Mouse (Mus musculus): ENCODE measurements at regions not wholly inside any gene's neighbourhood (a gene's known extent, or its start where the extent isn't known, plus 50 kb on each side); places are given as distances from the start of the nearest gene placed in this dataset.

DNA sequence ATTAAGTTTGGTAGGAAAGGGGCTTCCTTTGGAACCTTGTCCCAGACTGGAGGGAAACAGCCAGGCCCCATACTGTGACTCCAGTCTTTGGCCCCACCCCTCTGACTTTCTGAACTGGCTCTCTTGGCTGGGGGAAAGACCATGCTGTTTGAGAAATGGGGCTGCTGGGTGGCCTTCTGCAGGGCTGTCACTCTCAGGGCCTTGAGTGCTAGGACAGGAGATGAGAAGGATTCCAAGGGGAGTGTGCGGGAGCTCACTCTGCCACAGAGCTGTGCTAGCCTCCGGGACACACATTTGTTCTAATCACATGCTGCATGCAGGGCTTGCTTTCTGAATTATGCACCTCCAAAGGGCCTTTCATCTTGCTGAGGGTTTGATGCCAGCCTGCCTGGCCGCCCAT lies 124.3 kb upstream of the Lrfn2 start:
- no peak for TF ChIP-seq FLI1 (IDR thresholded peaks at IDR 0.05; ENCODE audit: low read length)
- no peak for TF ChIP-seq GATA1 (IDR thresholded peaks at IDR 0.05; ENCODE audit: borderline replicate concordance, low read length)
- no peaks in the 10 kb centered on the region for H3K27me3 ChIP-seq (replicated peaks)
- H3K4me3 ChIP-seq (replicated peaks), result no peak overlapping the region
- H3K9me3 ChIP-seq, result peaks cover 61% of the 10 kb centered on the region
- H3K4me1 ChIP-seq, result no peaks in the 10 kb centered on the region
- no peaks in the 10 kb centered on the region for H3K36me3 ChIP-seq (replicated peaks; ENCODE audit: low read length)

DNA sequence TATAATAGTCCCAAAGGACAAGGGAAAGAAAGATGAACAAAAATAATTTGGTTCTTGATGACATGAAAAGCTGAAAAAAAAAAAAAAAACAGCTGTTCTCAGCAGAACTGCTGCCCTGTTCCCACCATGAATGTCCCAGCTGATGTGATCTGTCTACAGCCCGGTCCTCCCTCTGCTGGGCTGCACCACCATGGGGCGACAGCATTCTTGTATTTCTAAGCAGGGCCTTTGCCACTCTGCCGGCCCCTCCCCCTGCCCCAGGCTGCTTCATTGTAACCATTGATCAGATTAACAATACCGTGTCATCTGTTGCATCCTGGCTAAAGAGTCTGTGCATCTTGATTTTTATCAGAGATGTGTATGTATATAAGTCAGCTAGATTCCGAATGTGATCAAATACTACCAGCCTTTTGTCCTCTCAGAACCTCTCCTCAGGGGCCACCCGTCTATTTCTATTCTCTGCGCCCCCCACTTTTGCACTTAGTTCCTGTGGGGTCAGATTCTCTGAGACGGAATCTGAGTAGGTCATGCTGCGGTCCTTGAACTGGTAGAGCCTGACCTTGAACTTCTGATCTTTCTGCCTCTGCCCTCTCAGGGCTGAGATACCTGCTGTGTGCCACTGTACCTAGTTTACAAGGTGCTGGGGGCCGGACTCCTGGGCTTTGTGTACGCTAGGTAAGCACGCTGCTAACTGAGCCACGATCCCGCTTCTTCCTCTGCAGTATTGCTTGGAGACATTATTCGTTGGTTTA lies 117.2 kb upstream of the Lrfn2 start:
- no peak overlapping the region for H3K4me3 ChIP-seq (replicated peaks)
- no peaks in the 10 kb centered on the region for H3K4me1 ChIP-seq
- TF ChIP-seq GATA1 (IDR thresholded peaks at IDR 0.05; ENCODE audit: borderline replicate concordance, low read length) (no peak), FLI1 (IDR thresholded peaks at IDR 0.05; ENCODE audit: low read length) (no peak)
- no peaks in the 10 kb centered on the region for H3K27me3 ChIP-seq (replicated peaks)
- peaks cover 71% of the 10 kb centered on the region for H3K9me3 ChIP-seq
- no peaks in the 10 kb centered on the region for H3K36me3 ChIP-seq (replicated peaks; ENCODE audit: low read length)

DNA sequence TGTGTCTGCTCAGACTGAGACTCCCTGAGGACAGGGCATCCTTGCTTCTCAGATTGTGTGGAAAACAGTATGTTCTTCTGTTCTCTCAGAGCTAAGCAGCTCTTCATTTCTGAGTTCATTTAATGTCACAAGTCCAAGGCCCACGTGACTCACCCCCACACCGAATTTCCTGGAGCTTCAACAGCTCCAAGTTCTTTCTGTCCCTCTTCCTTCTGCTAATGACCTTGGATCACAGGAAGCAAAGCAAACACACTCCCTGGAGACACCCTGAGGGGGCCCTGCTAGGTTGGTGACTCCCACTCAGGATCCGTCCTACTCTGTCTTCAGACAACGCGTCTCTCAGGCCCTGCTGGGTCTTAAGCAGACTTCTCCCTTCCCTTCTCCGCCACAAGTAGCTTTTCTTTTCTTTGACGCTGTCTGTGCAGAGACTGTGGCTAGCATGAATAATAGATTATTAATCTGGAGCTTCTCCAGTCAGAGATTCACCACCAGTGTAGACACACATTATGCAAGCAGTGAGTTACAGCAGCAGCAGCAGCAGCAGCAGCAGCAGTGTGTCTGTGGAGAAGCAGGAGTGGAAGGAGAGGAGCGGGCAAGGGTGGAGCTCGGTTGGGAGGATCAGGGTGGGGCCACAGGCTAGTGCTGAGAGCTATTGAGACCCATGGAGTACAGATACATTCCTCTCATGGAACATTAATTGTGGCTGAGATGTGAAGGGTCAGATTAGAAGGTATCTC lies 115.4 kb upstream of the Lrfn2 start:
- H3K27me3 ChIP-seq (replicated peaks), result no peaks in the 10 kb centered on the region
- no peaks in the 10 kb centered on the region for H3K4me1 ChIP-seq
- peaks cover 79% of the 10 kb centered on the region for H3K9me3 ChIP-seq
- H3K36me3 ChIP-seq (replicated peaks; ENCODE audit: low read length), result no peaks in the 10 kb centered on the region
- TF ChIP-seq FLI1 (IDR thresholded peaks at IDR 0.05; ENCODE audit: low read length), result no peak
- no peak for TF ChIP-seq GATA1 (IDR thresholded peaks at IDR 0.05; ENCODE audit: borderline replicate concordance, low read length)
- H3K4me3 ChIP-seq (replicated peaks), result no peak overlapping the region

DNA sequence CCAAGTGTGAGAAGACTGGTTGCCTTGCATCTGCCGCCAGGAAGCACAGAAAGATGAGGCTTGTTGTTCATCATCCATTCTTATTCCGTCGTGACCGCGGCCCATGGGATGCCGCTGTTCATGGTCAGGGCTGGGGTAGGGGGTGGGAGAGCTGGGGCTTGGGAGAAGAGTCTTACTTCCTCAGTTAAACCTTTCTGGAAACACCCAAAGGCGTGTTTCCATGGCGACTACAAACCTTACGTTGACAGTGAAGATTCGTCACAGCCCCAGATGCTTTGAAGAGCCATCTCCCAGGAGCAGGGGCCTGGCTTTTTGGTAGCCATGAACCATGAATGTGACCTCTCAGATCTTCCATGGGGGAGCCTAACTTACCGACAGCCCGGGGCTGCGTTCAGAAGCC lies 114.6 kb upstream of the Lrfn2 start:
- no peak overlapping the region for H3K4me3 ChIP-seq (replicated peaks)
- no peak for TF ChIP-seq GATA1 (IDR thresholded peaks at IDR 0.05; ENCODE audit: borderline replicate concordance, low read length)
- no peaks in the 10 kb centered on the region for H3K4me1 ChIP-seq
- H3K36me3 ChIP-seq (replicated peaks; ENCODE audit: low read length), result no peaks in the 10 kb centered on the region
- peaks cover 78% of the 10 kb centered on the region for H3K9me3 ChIP-seq
- H3K27me3 ChIP-seq (replicated peaks), result no peaks in the 10 kb centered on the region

DNA sequence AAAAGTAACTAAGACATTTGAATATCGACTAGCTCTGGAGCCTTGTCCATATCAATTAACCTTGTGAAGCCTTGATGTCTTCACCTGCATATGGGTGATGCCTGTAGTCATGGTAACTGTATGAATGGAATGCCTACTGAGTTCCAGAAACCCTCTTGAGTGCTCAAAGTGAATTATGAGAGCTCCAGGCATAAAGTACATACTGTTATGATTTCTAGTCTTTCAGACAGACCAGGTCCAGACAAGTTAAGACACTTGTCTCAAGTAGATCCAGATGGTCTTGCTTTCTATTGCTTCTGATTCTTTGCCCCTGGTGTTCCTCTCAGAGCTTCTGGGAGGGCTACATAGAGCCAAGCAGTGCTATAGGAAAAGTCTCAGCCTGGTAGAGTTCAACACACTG lies 112.5 kb upstream of the Lrfn2 start:
- Histone ChIP-seq H3K4me1 (no peaks in the 10 kb centered on the region), H3K9me3 (peaks cover 74% of the 10 kb centered on the region), H3K36me3 (replicated peaks; ENCODE audit: low read length) (no peaks in the 10 kb centered on the region), H3K27me3 (replicated peaks) (no peaks in the 10 kb centered on the region), H3K4me3 (replicated peaks) (no peak overlapping the region)
- TF ChIP-seq GATA1 (IDR thresholded peaks at IDR 0.05; ENCODE audit: borderline replicate concordance, low read length), result no peak
- no peak for TF ChIP-seq FLI1 (IDR thresholded peaks at IDR 0.05; ENCODE audit: low read length)

DNA sequence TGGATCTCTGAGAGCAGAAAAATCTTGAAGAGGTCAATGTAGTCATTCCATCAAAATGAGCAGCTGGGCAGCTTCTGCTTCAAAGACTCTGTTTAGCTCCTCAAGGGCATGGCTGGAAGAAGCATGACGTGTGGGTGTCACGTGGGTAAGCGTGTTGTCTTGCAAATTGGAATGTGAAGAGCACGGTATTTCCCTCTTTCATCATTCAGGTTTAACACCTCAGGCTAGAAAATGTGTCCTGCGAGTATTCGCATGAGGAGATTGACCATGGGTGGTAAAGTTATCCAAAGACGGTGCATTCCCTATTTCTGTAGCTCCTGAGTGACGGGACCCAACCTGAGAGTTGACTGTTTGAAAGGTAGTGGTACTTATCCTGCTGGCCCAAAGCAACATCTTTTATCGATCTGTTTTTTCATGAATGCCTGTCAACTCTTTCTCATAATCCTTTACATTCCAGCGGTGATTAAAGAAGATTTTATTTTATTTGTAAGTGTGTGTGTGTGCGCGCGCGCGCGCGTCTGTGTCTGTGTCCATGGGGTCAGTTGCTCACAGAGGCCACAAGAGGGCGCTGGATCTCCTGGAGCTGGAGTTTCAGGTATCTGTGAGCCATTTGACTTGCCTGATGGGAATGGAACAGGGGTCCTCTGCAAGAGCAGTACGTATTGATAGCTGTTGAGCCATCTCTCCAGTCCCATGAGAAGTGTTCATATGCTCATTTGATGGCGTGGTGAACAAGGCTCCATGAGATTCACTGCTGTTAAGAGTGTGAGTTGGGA lies 109.9 kb upstream of the Lrfn2 start:
- Histone ChIP-seq H3K4me1 (no peaks in the 10 kb centered on the region), H3K36me3 (replicated peaks; ENCODE audit: low read length) (no peaks in the 10 kb centered on the region), H3K4me3 (replicated peaks) (no peak overlapping the region), H3K9me3 (peaks cover 65% of the 10 kb centered on the region), H3K27me3 (replicated peaks) (no peaks in the 10 kb centered on the region)
- TF ChIP-seq FLI1 (IDR thresholded peaks at IDR 0.05; ENCODE audit: low read length) (no peak), GATA1 (IDR thresholded peaks at IDR 0.05; ENCODE audit: borderline replicate concordance, low read length) (no peak)

DNA sequence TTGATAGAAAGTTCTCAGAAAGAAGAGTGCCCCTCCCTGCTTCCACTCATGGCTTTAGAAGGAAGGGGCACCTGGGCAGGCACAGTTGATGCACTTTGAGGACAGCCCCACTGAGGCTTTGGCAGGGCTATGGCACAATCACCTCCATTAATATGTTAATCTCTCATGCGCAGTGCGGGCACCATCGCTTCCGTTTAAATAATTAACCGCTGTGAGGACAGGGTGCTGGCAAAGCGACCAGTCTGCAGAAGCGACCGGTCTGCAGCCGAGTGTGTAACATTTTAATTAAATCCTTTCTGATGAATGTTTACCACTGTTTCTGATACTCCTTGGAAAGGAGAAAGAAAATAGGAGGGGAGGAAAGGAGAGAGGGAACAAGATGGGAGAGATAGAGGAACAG lies 108.3 kb upstream of the Lrfn2 start:
- Histone ChIP-seq H3K4me1 (no peaks in the 10 kb centered on the region), H3K4me3 (replicated peaks) (no peak overlapping the region), H3K36me3 (replicated peaks; ENCODE audit: low read length) (no peaks in the 10 kb centered on the region), H3K27me3 (replicated peaks) (no peaks in the 10 kb centered on the region), H3K9me3 (peaks cover 58% of the 10 kb centered on the region)
- TF ChIP-seq FLI1 (IDR thresholded peaks at IDR 0.05; ENCODE audit: low read length) (no peak), GATA1 (IDR thresholded peaks at IDR 0.05; ENCODE audit: borderline replicate concordance, low read length) (no peak)

DNA sequence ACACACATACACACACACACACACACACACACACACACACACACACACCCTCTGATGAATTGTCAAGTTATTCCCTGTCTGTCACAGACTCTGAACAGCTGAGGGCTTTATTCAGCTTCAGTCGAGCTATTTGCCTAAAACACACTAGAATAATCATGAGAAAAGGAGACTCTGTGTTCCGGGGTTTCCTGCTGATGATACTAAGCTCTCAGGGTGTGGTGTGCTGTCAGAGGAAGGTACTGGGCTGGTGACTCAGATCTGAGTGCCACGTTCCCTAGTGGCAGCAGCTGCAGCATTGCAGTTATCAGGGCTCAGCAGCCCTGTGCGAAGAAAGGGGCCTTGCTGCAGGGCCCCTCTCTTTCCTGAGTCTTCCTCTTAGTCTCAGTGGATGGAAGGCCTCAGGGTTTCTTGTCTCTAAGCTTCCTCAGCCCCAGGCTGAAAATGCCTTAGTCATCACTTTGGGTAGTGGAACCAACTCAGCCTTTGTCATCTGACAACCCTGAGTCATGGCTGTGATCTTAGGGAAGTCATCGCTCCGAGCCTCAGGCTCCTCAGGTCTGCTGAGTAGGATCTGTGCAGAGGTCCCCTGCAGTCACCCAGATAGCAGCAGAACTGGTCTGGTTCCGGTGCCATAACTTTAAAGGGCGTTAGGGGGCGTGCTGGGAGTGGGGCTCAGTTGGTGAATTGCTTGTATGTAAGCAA lies 106.8 kb upstream of the Lrfn2 start:
- Histone ChIP-seq H3K27me3 (replicated peaks) (no peaks in the 10 kb centered on the region), H3K9me3 (peaks cover 57% of the 10 kb centered on the region), H3K4me3 (replicated peaks) (no peak overlapping the region), H3K36me3 (replicated peaks; ENCODE audit: low read length) (no peaks in the 10 kb centered on the region), H3K4me1 (no peaks in the 10 kb centered on the region)
- no peak for TF ChIP-seq FLI1 (IDR thresholded peaks at IDR 0.05; ENCODE audit: low read length)
- no peak for TF ChIP-seq GATA1 (IDR thresholded peaks at IDR 0.05; ENCODE audit: borderline replicate concordance, low read length)

DNA sequence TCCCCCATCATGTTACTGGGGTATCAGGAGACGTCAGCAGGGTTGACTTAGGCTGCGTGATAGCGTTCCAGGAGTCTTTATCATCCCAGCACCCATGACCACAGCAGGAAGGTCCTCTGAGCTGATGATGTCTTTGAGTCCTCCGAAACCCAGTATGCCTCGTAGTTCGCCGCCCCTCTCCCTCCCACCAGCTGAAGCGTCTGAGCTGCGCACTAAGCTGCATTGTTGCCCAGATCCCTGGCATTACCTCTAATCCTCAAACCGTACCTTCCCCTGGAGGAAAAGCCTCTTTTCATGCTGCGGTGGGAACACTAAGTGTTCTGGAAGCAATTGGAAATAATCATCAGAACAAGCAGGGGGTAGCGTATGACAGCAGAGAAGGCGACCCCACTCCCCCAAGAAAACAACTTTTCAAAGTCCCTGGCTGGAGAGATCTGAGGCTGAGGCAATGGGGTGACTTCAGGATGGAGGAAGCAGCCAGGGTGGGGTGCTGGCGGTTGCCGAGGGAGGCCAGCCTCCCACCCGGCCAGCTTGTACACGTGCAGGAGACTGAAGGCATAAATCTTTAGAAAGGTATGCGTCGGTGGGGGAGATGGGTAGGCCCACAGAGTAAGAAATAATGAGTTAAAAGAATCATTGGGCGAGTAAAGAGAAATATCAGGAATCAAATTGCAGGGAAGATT lies 93.7 kb upstream of the Lrfn2 start:
- no peak overlapping the region for H3K4me3 ChIP-seq (replicated peaks)
- H3K4me1 ChIP-seq, result no peaks in the 10 kb centered on the region
- no peaks in the 10 kb centered on the region for H3K36me3 ChIP-seq (replicated peaks; ENCODE audit: low read length)
- no peak for TF ChIP-seq GATA1 (IDR thresholded peaks at IDR 0.05; ENCODE audit: borderline replicate concordance, low read length)
- no peak for TF ChIP-seq FLI1 (IDR thresholded peaks at IDR 0.05; ENCODE audit: low read length)
- no peaks in the 10 kb centered on the region for H3K27me3 ChIP-seq (replicated peaks)
- peaks cover 41% of the 10 kb centered on the region for H3K9me3 ChIP-seq

All from megakaryocyte, embryonic 14.5 days (primary cell).